Mouse (Mus musculus): Measurements from ENCODE around the gene Gm17617.
A peak's percentile ranks its signal among the peaks of the same experiment; 100 is the strongest.

The Gm17617 gene

DNA sequence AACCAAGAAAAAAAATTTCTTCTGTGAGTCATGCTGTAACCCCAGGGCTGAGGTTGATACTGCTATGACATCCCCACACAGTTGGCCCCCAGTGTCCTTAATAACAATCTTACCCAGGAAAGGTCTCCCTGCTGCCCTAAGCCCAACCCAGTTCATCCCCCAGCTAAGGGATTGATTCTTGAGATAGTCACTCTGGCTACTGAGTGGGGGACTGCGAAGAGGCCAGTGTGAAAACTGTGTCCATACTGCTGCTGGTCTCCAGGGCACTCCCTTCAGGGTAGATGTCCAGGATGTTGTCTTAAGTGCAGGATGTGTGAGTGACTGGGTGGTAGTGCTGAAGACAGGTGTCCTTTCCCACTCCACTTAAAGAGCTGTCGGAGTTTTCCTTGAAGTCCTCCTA is at the start of gene Gm17617:
Gm17617 (minus strand) TSS at position 101 of the 400 bp plus-strand sequence.
- DNase-seq, result no peak

DNA sequence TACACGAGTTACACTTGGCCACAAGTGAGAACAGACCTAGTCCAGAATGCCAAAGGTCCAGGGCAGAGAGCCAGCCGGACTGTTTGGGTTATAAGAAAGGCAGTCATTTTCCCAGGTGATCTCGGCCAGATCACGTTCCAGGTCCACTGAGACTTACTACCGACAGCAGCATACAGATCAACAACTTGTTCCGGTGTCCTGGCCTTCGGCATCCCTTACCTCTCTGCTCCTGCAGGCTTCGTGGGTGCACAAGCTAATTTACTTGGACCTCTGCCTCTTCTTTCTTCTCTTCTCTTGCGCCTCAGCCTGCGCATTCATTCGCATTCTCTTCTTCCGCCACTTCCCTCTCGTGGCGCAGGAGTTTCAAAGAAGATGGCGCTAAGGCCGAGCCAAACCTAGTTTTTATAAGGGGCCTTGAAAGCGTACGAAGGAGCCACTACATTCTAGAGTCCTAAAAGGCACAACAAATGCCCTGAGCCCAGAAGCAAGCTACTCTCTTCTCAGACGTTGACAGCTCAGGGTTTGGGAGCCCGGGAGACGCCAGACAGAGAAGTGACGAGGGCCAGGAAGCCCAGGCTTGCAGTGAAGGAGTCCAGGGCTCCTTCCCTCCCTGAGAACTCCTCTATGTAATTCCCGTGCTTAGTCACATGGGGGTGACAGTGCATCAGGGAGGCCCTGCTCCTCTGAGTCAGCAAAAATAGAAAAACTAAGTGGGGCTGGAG is 49.0 kb upstream of the Gm17617 start:
- peak; percentile 64 to 76 for DNase-seq

DNA sequence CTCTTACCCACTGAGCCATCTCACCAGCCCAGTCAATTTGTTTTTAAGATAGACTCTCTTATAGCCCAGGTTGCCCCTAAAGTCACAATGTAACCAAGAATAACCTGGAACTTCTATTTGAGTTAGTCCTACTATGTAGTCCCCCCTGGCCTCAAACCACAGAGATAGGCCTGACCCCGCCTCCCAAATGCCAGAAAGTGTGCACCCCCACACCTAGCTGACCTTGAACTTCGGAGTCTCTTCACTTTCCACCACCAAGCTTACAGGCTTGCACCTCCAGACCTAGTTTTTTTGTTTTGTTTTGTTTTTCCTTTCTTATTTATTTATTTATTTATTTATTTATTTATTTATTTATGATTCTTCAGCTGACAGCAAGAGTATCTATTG is 48.4 kb upstream of the Gm17617 start:
- DNase-seq, result no peak

DNA sequence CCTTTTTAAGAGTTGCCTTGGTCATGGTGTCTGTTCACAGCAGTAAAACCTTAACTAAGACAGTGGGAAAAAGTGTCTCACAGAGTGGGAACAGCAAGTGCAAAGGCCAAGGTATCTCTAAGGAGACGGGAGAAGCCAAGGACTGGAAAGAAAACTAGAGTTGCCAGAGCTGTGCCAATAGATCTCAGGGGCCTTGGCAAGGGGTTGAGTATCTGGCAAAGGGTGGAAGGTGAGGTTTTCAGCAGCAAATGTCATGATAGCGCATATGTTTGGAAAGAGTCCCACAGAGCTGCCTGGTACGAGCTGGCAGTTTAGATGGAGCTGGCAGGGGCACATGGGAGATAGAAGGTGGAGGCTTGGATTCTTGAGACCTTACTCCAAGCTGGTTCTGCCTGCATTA is 46.2 kb upstream of the Gm17617 start:
- peak; percentile 23 to 24 for DNase-seq

DNA sequence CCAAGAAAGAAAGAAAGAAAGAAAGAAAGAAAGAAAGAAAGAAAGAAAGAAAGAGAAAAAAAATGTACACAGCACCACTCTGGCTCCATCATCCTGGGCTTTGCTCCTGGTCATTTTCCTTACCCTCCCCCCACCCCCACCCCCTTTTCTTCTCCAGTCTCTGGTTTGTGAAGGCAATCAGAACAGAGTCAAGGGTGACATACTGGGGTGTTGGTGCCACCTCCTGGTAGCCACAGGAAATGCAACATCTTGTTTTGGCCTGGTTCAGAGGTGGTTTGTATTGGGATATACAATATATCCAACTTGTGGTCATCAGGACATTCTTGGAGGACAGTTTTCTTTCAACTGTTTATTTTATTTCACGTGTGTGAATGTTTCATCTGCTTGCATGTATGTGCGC is 45.2 kb upstream of the Gm17617 start:
- DNase-seq, result peak; percentile 71 to 77

DNA sequence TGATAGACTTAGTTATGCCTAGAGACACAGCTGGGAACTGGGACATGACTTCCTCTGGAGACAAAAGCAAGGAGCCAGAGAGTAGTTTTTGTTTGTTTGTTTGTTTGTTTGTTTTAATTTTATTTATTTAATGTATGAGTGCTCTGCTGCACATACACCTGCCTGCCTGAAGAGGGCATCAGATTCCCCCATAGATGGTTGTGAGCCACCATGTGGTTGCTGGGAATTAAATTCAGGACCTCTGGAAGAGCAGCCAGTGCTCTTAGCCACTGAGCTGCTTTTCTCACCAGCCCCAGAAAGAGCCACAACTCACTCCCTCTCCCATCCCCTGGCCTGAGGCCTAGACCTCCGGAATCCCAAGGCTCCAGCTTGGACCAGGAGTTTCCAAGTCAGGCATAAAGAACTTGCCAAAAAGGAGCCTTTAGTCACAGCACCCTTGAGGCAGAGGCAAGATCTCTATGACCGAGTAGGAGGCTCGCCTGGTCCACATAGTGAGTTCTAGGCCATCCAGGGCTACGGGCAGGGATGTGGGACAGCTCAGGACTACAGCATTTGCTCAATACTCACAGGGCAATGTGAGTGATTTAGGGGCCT is 44.7 kb upstream of the Gm17617 start:
- DNase-seq, result no peak

DNA sequence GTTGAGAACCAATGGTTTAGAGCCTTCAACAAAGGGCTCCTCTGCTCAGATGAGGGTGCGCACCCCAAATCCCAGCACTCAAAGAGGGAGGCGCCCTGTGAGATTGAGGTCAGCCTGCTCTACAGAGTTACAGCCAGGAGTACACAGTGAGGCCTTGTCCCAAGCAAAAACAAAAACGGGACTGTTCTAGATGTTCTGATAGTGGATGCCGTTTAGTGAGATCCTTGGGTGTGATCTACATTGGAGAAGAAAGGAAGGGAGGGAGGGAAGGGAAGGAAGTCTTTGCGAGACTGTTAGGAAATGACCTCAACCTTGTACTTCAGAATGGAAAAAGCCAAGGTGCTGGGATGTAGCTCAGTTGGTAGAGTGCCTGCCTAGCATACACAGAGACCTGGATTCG is 42.9 kb upstream of the Gm17617 start:
- no peak for DNase-seq

DNA sequence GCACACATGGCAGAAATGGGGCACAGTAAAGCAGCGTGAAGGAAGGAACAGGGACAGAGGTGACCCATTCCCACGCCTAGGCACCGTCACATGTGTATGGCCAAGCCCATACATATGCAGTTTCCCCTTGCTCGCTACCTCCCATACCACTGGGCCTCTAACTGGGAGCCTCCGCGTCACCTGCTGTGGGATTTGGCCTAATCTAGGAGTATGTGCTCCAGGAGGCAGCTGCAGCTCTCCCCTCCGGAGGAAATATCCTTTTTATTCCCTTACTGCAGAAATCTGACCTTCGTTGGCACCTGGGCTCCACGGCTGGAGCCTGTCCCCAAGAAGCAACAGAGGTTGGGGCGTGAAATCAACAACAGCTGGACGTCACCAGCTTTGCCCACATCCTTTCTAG is 41.0 kb upstream of the Gm17617 start:
- no peak for DNase-seq

DNA sequence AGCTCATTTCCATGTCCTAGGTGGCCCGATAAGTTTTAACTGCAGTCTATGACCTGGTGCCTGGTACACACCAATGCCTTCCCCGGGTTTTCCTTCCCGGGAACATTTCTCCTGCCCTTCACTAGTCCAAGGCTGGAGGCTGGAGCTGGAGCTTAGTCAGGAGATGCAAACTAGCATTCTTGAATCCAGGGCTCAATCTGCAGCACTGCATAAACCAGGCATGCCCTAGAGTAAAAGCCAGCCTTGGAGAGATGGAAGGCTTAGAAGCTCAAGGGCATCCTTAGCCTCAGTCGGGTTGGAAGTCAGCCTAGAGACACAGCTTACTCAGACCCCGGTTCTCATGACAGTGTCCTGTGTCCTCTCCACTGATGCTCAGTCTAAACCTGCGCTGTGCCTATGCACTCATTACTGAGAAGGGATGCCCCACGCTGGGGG is 39.0 kb upstream of the Gm17617 start:
- DNase-seq, result no peak

DNA sequence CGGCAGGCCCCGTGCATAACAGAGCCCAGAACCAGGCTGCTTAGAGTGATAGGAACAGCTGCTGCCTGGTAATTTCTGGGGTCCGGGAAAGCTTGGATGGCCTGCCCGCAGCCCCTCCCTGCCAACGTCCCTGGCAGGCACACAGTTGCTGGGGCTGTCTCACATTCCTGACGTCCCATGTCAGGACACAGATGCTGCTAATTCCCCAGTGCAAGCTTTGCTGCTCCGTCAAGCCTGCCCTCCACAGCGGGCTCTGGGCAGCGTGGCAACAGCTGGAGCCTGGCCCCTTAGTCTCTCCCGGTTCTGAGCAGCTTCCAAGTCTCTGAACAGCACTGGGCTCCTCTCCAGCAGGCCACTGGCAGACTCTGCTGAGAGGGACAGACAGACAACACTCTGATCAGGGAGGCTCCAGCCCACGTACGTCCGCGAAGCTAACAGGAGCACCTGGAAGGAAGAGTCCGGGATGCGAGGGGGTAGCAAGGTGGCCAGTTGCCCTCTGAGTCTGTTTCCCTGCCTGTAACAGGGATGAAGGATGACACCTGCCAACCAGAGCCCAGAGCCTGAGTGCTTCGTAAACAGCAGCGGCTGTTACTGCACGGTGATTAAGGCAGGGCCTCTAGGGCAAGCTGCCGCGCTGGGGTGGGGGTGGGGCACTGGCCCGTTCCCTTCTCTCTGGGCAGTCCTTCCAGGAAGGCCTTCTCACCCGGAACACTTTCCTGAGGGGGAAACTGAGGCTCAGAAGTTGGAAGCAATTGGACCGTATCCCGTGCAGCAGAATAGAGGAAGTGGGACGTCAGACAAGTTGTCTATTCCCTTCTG is 38.4 kb upstream of the Gm17617 start:
- peak; percentile 25 to 28 for DNase-seq

DNA sequence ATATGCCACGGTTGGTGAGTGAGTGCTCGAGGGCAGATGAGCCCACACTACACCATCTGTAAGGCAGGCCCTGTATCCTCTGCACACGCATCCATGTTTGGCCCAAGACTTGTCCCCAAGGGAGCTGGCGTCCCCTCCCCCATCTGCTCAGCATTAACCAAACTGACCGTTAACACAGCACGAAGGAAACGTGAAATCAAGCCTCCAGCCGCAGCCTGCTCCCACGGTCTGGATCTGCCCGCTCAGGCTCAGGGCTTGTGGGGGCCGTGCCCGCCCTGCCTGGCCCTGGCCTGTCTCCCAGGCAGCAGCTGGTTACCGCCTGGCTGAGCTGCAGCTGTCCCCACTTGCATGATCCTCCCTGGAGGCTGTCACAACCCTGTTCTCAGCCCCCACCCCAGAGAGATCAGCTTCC is 35.6 kb upstream of the Gm17617 start:
- no peak for DNase-seq

DNA sequence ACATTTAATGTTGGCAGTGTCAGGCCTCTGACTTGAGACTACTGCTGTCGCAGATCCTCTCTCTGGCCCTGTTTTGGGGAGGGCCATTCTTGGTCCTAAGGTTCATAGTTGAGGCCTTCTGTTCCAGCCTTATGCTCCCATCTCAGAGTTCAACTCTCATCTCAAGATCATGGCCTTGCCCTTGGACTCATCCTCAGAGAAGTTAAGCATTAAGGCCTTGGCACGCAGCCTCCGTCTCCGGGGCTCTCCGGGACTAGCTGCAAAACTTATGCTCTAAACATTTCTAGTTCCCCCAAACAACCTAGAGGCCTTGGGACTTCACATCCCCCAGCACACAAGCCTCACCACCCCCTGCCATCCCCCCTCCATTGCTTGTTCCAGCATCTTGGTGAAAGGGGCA is 34.9 kb upstream of the Gm17617 start:
- DNase-seq, result no peak

DNA sequence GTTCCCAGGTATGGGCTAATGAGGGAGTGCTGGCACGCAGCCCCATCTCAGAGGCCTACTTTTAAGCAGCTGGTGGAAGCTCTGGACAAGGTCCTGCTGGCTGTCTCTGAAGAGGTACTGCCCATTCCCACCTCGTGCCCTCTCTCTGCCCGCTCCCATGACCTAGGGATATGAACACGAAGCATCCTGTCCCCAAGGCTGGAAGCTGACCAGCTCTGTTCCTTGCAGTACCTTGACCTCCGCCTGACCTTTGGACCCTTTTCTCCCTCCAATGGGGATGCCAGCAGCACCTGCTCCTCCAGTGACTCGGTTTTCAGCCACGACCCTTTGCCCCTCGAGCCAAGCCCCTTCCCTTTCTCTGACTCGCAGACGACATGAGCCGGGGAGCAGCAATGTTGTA is 34.5 kb upstream of the Gm17617 start:
- no peak for DNase-seq

DNA sequence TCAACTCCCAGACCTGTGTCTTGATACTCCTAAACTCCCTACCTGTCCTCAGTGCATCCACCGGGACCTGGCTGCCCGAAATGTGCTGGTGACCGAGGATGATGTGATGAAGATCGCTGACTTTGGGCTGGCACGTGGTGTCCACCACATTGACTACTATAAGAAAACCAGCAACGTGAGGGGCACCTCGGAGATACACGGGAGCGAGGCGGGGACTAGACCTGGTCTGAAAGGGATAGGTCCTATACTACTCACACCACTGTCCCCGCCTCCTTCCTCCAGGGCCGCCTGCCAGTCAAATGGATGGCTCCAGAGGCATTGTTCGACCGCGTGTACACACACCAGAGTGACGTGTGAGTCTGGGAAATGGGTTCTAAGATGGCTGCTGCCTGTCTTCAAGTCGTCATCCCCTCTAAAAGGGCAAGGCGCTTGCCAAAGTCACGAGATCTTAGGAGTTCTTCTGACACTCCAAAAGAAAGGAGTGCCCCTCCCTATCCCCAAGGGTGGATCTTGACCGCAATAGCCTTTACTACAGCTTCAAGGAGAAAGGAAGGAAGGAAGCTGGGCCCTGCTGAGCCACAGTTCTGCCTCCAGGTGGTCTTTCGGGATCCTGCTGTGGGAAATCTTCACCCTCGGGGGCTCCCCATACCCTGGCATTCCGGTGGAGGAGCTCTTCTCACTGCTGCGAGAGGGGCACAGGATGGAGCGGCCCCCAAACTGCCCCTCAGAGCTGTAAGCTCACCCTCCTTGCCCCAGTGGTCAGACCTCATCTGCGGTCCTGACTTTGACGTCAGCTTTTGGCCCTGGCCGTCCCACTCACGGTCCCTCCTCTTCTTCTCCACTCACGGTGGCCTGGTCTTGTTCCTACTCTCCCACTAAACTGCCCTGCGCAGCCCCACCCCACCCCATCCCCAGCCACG is 33.7 kb upstream of the Gm17617 start:
- no peak for DNase-seq

DNA sequence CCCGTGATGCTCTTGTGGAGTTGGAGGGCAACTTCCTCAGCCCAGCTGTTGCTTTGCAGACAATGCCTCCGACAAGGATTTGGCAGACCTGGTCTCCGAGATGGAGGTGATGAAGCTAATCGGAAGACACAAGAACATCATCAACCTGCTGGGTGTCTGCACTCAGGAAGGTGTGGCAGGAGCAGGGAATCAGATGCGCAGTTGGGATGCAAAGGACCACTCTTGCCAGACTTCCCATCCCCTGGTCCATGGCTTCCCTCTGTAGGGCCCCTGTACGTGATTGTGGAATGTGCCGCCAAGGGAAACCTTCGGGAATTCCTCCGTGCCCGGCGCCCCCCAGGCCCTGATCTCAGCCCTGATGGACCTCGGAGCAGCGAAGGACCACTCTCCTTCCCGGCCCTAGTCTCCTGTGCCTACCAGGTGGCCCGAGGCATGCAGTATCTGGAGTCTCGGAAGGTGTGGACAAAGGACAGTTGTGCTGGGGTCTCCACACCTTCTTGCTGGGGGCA is 32.5 kb upstream of the Gm17617 start:
- no peak for DNase-seq

DNA sequence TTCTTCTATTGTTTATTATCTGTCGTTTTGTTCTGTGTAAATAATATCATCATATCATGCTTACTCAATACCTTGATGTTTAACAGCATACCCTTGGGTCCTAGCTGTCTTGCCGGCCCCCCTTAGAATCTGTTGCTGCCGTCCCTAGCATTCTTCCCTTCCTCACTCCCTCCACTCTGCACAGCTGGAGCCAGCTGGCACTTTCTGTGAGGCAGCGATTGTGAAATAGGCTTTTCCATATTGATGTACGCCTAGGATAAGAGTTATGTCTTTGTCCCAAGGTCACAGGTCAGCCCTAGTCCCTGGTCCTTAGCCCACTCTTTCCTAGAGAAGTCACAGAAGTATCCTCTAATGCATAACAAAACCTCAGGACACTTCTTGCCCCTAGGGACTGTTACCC is 30.2 kb upstream of the Gm17617 start:
- no peak for DNase-seq

DNA sequence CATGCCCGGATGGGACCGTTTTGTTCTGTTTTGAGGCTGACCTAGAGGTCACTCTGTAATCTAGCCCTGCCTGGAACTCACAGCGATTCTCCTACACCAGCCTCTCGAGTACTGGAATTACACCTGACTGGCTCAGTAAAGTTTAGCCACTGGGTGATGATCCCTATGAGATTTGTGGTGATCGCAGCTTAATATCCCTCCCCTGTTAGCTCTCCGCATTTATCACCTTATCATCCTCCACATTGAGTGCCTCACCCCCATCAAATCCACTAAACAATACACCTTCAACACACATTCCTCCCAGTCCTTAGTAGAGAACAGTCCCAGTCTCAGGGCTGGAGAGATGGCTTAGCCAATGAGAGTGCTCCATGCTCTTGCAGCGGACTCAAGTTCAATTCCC is 29.0 kb upstream of the Gm17617 start:
- DNase-seq, result no peak

DNA sequence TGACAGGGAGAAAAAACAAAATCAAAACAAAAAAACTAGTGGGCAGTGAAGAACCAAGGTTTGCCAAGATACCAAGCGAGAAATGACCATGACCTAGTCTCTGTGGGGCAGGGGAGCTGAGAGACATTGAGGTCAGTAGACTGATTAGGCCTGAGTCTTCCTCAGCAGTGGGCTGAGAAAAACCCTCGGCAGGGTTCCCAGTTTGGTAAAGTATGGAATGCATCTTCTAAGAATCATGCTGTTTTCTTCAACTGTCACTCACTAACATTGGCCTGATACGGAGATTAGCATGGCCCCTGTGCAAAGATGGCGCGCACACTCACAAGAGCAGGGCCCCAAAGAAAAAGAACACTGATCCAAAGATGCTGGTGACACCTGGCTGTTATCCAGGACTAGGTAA is 20.6 kb upstream of the Gm17617 start:
- no peak for DNase-seq

DNA sequence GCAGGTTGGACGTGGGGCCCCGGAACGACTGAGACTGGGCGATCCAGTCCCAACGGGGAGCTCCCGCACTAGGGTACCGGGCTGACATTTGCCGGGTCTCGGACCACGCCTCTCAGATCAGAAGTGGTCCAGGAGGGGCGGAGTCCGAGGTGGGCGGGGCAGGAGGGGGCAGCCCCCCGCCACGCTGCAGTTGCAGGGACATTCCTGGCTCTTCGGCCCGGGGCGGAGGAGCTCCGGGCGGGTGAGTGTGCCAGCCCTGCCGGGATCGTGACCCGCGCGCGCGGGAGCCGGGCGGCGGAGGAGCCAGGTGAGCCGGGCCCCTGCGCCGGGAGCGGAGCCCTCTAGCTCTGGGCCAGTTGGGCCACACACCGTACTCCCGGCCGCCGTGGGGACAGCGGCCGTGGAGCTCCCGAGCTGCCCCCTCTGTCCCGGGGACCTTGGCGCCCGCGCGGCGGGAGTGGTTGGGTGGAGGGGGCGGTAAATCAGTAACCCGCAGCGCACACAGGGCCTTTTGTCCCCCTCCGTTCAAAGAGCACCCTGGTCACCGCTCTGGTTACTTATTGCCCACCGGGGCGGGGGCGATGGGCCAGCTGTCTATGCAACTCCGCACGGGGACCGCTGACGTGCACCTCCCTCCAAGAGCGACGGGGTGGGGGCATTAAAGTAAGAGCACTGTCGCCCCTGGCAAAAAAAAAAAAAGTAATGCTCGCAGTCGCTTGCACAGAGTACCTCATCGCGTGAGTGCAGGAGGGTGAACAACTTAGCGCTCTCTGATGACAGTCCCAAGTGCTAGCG is 19.5 kb upstream of the Gm17617 start, which contains the start of gene Fgfr4:
Fgfr4 (plus strand) TSS at position 20 of the 795 bp plus-strand sequence.
- peak in 1 of 2 experiments; percentile 10 for DNase-seq

DNA sequence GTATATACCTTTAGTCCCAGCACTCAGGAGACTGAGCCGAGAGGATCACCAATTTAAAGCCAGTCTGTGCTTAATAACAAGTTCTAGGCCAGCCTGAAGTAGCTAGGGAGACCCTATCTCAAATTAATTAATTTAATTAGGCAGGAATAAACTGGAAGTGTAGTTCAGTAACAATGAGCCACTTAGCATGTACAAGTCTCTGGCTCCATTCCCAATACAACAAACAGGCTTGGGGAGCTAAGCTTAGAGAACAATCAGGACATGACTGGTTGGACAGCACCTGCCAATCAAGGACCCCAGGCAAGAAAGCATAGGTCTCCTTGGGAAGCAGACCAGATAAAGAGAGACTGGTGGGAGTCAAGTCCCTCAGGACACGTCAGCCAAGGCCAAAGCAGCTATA is 6.9 kb upstream of the Gm17617 start:
- no peak for DNase-seq

DNA sequence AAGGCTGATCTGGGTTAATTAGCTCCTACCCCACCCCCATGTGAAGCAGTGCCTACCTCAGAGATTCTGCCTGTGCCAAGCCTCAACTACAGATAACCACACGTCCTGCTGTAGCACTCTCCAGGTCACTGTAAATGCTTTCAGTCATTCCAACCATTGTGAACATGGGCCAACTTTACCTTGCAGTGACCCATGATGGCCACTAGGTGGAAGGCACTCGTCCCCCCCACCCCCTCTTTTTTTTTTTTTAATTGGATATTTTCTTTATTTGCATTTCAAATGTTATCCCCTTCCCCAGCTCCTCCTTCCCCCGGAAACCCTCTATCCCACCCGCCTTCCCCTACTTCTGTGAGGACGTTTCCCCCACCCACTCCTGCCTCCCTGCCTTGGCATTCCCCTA is 2.0 kb upstream of the Gm17617 start:
- peak; percentile 13 to 17 for DNase-seq

DNA sequence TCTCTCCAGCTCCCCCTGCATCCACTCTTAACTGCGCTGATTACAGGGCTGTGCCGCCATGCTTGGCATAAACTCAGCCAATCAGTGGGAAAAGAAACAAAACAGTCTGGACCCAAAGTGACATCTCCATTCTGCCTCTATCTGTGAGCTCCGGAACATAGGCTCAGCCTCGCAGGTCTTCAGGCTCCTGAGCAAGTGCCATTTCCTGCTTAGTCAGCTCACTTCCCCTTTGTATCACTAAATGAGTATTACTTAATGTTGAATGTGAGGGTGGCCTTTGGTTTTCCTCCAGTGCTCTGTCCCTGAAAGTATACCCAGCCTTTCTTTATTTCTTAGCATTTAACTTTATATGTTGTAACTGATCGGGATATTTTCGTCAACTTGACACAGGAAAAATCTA is 8.4 kb downstream of the Gm17617 start:
- DNase-seq, result no peak

Data from cerebellum, adult 18-20 months (tissue).